20 mouse cellular contexts compared by ENCODE assay signal in the genomic region with DNA sequence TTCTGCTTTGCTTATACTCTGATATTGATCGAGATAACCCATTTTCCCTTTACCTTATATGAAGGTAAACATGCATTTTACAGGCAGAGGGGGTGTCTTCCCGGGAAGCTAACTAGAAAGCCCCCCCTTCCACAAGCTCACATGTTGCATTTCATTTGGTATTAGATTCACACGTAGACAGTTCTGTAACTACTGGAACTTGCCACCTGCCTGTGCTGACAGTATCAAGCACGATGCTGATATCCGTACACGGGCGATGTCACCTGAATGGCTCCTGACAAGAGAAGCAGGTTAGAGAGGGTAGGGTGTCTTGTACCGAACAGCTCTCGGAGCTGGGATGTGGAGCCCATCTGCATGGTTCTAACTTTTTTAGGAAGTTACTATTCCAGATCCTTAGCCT. TPM values are rescaled to one million over a fixed set of nuclear protein-coding genes. Genes with fewer than 3 reads are reported as not detected.
DNase-seq lines count a peak whose midpoint lies in the region; ATAC-seq lines count a peak whose summit lies in the region.
"Had no signal": no experiment of that assay in that cellular context is flagged by ENCODE, and none has a peak within 500 bp of the region (broad histone marks: within the 10 kb centered on the region; RNA-seq: fewer than 3 reads in every experiment).

No protein-coding gene starts in this region.

- H3K36me3 ChIP-seq in heart, embryonic 14.5 days (ENCODE audit: control insufficient read depth, insufficient read depth, low read length): no peaks in the 10 kb centered on the region
- H3K36me3 ChIP-seq in heart, embryonic 11.5 days (ENCODE audit: control insufficient read depth, insufficient read depth, low read length): no peaks in the 10 kb centered on the region
- H3K36me3 ChIP-seq: embryonic facial prominence, embryonic 13.5 days; embryonic facial prominence, embryonic 15.5 days; forebrain, embryonic 10.5 days; forebrain, embryonic 12.5 days had no signal

- DNase-seq in heart, adult 11 months: peak; percentile 55
- DNase-seq in heart, postnatal 10 days: no peak
- no peak for DNase-seq in ovary, adult 18-20 months (ENCODE audit: low spot score)
- DNase-seq: adrenal gland, adult 8-10 months; cerebellum, adult 11 months; cerebellum, adult 18-20 months; cerebellum, adult 8-10 months; cerebellum, adult 9-11 months; cerebellum, postnatal 14 days; cerebellum, postnatal 36 days; embryo, embryonic 11 days had no signal

- H3K4me3 ChIP-seq in heart, embryonic 14.5 days (ENCODE audit: control insufficient read depth in 1 of 2, insufficient read depth in 1 of 2, low read depth in 1 of 2, low read length in 2 of 2): no peak overlapping the region
- H3K4me3 ChIP-seq in heart, embryonic 11.5 days (ENCODE audit: low read depth, low read length): no peak overlapping the region
- H3K4me3 ChIP-seq: embryonic facial prominence, embryonic 13.5 days; embryonic facial prominence, embryonic 15.5 days; erythroblast, embryonic 14.5 days; forebrain, embryonic 10.5 days; forebrain, embryonic 12.5 days had no signal

- no peaks in the 10 kb centered on the region for H3K9me3 ChIP-seq in heart, embryonic 14.5 days (ENCODE audit: control insufficient read depth, low read length)
- no peaks in the 10 kb centered on the region for H3K9me3 ChIP-seq in heart, embryonic 11.5 days (replicated peaks; ENCODE audit: control insufficient read depth, low read length)
- H3K9me3 ChIP-seq: embryonic facial prominence, embryonic 13.5 days; embryonic facial prominence, embryonic 15.5 days; forebrain, embryonic 10.5 days; forebrain, embryonic 12.5 days had no signal

- H3K27me3 ChIP-seq in heart, embryonic 14.5 days (ENCODE audit: control insufficient read depth, insufficient read depth, low read length): no peaks in the 10 kb centered on the region
- H3K27me3 ChIP-seq in heart, embryonic 11.5 days (ENCODE audit: control insufficient read depth, insufficient read depth, low read length): no peaks in the 10 kb centered on the region
- H3K27me3 ChIP-seq: embryonic facial prominence, embryonic 13.5 days; embryonic facial prominence, embryonic 15.5 days had no signal

- H3K9ac ChIP-seq in heart, embryonic 14.5 days (ENCODE audit: low read length): no peak overlapping the region
- no peak overlapping the region for H3K9ac ChIP-seq in heart, embryonic 11.5 days (ENCODE audit: low read depth, low read length)
- H3K9ac ChIP-seq: embryonic facial prominence, embryonic 13.5 days; embryonic facial prominence, embryonic 15.5 days; forebrain, embryonic 12.5 days had no signal

- WGBS in heart, embryonic 14.5 days: 43% methylated on average over 9 of the region's 9 CpGs
- 63% methylated on average over 9 of the region's 9 CpGs for WGBS in heart, embryonic 11.5 days (ENCODE audit: insufficient replicate concordance)

- peaks cover 26 to 59% of the 10 kb centered on the region in 2 experiments for H3K4me1 ChIP-seq in heart, embryonic 14.5 days (ENCODE audit: control insufficient read depth in 2 of 2, insufficient read depth in 2 of 2, low read length in 2 of 2)
- peaks cover 49% of the 10 kb centered on the region for H3K4me1 ChIP-seq in heart, embryonic 11.5 days (ENCODE audit: control insufficient read depth, insufficient read depth, low read length)

- H3K4me2 ChIP-seq in heart, embryonic 14.5 days (ENCODE audit: low read length): 0 out of 2 replicates have a peak overlapping the region, but pooled peaks have one; percentile 13
- no peak overlapping the region for H3K4me2 ChIP-seq in heart, embryonic 11.5 days
- H3K4me2 ChIP-seq: embryonic facial prominence, embryonic 13.5 days; embryonic facial prominence, embryonic 15.5 days; forebrain, embryonic 12.5 days had no signal

- H3K27ac ChIP-seq in heart, embryonic 14.5 days (replicated peaks in 1 of 2; ENCODE audit: control insufficient read depth in 1 of 2, insufficient read depth in 1 of 2, low read depth in 2 of 2, low read length in 2 of 2): no peak overlapping the region
- no peak overlapping the region for H3K27ac ChIP-seq in heart, embryonic 11.5 days (ENCODE audit: low read depth, low read length)
- H3K27ac ChIP-seq: embryonic facial prominence, embryonic 13.5 days; embryonic facial prominence, embryonic 15.5 days; forebrain, embryonic 10.5 days; forebrain, embryonic 12.5 days had no signal

- intact Hi-C loops in heart, postnatal 10 days (cut with DNase I): no loop called here

- ATAC-seq in heart, embryonic 14.5 days (ENCODE audit: insufficient number of reproducible peaks, insufficient read depth, low FRiP score, low read depth): no peak
- ATAC-seq in heart, embryonic 11.5 days (replicated peaks; ENCODE audit: insufficient number of reproducible peaks, low FRiP score, low TSS enrichment): no peak
- ATAC-seq: forebrain, embryonic 14.5 days; forebrain, embryonic 16.5 days had no signal

RNA-seq across cellular contexts. Expression of gene Epb41l2, which starts 41.0 kb away (rescaled TPM):
- total RNA-seq in heart, postnatal 10 days (2021): 10 to 100 TPM; 91.3 to 92.8 TPM
- polyA plus RNA-seq in heart, embryonic 14.5 days (2014; fragmentation: Nextera tagmentation; extraction: Ambion mirVana): 45.4 and 53.5 TPM in 2 replicates
- polyA plus RNA-seq in heart, embryonic 11.5 days (2014; fragmentation: Nextera tagmentation; extraction: Ambion mirVana): 51.5 and 54.2 TPM in 2 replicates
